Mouse (Mus musculus) brain, adult 10 weeks (tissue): ENCODE data around the gene Nlrp9b. TPM values are rescaled to one million over a fixed set of nuclear protein-coding genes. Genes with fewer than 3 reads are reported as not detected.

Experiments
- polyA plus RNA-seq: library from polyadenylated mRNA; stranded (reverse); fragments of 350-450 nt; fragmentation: Illumina TruSeq; extraction: RNeasy Lipid Tissue Mini Kit (QIAGEN cat#74804); gene quantifications from one replicate; pipeline ENCODE4 v1.2.3, GENCODE M21; 2015; ENCODE audit warnings: low read depth, low replicate concordance

Nlrp9b gene
- not detected for polyA plus RNA-seq

GRCm38 (mm10) chr7:19991165-19991564 lies at the start of gene Nlrp9b:
Nlrp9b (plus strand) TSS chr7:19991465.

GRCm38 (mm10) chr7:19950589-19950988 lies 40.7 kb upstream of the Nlrp9b start, which contains the start of gene Igsf23:
Igsf23 (minus strand) TSS chr7:19950756.

GRCm38 (mm10) chr7:19964985-19965579 lies 26.2 kb upstream of the Nlrp9b start, which contains the start of gene Ceacam20:
Ceacam20 (plus strand) TSS chr7:19965412.

GRCm38 (mm10) chr7:20099380-20099779 lies 108.1 kb downstream of the Nlrp9b start, which contains the start of gene Vmn1r91:
Vmn1r91 (plus strand) TSS chr7:20099680.

DNA sequence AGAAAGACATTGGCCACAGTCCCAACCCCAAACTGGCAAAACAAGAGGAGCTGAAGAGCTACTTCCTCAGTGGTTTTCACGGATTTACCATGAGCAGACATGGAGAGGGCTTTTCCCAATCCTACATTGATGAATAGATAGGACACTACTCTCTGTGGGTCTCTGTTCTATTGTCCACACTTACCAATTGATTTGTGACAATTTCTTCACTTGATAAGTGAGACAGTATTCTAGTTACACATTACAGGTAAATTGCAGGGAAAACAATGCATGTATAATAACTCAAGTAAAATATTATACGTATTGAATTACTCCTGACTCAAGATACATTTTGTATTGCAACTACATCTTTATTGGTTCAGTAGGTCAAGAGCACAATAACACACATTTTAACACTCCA lies 131.2 kb downstream of the Nlrp9b start, which contains the start of gene Gm16442:
TSS of gene Gm16442 (minus strand) at position 101 of the 400 bp plus-strand sequence.

Other genes with a start within 250 kb of the Nlrp9b start
- 7.5 TPM for gene Nectin2, start 241.0 kb upstream of the Nlrp9b start, polyA plus RNA-seq
- 16.0 TPM for gene Bcam, start 220.4 kb upstream of the Nlrp9b start, polyA plus RNA-seq
- gene Cblc, start 194.7 kb upstream of the Nlrp9b start, polyA plus RNA-seq, result not detected
- 0.42 TPM for gene Bcl3, start 168.7 kb upstream of the Nlrp9b start, polyA plus RNA-seq
- 2.8 TPM for gene Gm19345, start 139.5 kb upstream of the Nlrp9b start, polyA plus RNA-seq
- not detected for gene Ceacam16, start 130.2 kb upstream of the Nlrp9b start, polyA plus RNA-seq
- not detected for gene Ceacam19, start 103.5 kb upstream of the Nlrp9b start, polyA plus RNA-seq
- gene Pvr, start 70.3 kb upstream of the Nlrp9b start, polyA plus RNA-seq, result 11.7 TPM
- gene Igsf23, start 40.7 kb upstream of the Nlrp9b start, polyA plus RNA-seq, result not detected
- gene Ceacam20, start 26.1 kb upstream of the Nlrp9b start, polyA plus RNA-seq, result not detected
- not detected for gene Vmn1r91, start 108.2 kb downstream of the Nlrp9b start, polyA plus RNA-seq
- gene Gm16442, start 131.1 kb downstream of the Nlrp9b start, polyA plus RNA-seq, result not detected
- not detected for gene Vmn1r93, start 147.6 kb downstream of the Nlrp9b start, polyA plus RNA-seq
- gene Vmn1r94, start 176.9 kb downstream of the Nlrp9b start, polyA plus RNA-seq, result not detected
- gene Vmn1r95, start 202.2 kb downstream of the Nlrp9b start, polyA plus RNA-seq, result not detected
- not detected for gene Gm6164, start 214.1 kb downstream of the Nlrp9b start, polyA plus RNA-seq
- not detected for gene Gm4498, start 242.4 kb downstream of the Nlrp9b start, polyA plus RNA-seq